Mouse (Mus musculus): ENCODE measurements around the gene Ube2e1. TPM values are rescaled to one million over a fixed set of nuclear protein-coding genes. Genes with fewer than 3 reads are reported as not detected.
"Not testable (repeated sequence)": the region's sequence is repeated elsewhere in the genome, so short reads cannot be mapped to it uniquely, and the experiment has no call there.

Ube2e1 gene
- total RNA-seq, 1 experiment, result 17.0 TPM

DNA sequence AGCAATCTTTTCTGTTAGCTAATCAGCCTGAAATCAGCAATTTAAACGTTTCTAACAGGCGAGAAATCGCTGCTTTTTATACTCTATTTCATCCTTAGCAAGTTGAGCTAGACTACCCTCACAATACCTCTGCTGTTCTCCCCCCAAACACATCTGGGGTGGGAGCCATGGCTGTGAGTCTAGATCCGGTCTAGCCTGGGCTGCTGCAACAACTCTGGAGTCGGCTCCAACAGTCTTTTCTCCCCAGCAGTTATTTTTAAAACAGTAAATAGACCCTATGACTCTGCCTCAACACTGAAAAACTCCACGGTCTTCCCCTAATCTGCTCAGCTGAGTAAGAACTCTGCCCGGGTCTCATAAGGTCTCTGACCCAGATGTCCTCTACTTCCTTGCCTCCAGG is 91.5 kb downstream of the Ube2e1 start:
- in situ Hi-C loops (cut with MboI; ENCODE audit: low sequenced_read_pairs in 2 of 2, unreplicated experiment in 2 of 2), result no loop called here
- TF ChIP-seq CHD2 (IDR thresholded peaks at IDR 0.05; ENCODE audit: low read depth, low read length) (no peak), ZC3H11A (IDR thresholded peaks at IDR 0.05; ENCODE audit: borderline replicate concordance, low read depth, low read length) (no peak), MAFK (IDR thresholded peaks at IDR 0.05; ENCODE audit: insufficient read depth, low read depth, low read length) (no peak), ZNF384 (IDR thresholded peaks at IDR 0.05; ENCODE audit: low read depth, low read length) (no peak), HCFC1 (IDR thresholded peaks at IDR 0.05; ENCODE audit: borderline replicate concordance, insufficient read depth, low read length) (no peak)
- H3K4me1 ChIP-seq (ENCODE audit: control insufficient read depth in 2 of 2, insufficient read depth in 2 of 2, low read length in 2 of 2, poor library complexity in 1 of 2), result no peaks in the 10 kb centered on the region; a peak in 1 of 4 replicates
- H3K9me3 ChIP-seq (ENCODE audit: control insufficient read depth, insufficient read depth, low read depth, low read length), result peaks cover 2% of the 10 kb centered on the region; the same call in 1 of the 2 replicates
- no peak overlapping the region for H3K9ac ChIP-seq (ENCODE audit: insufficient read depth, low read depth, low read length, poor library complexity, severe bottlenecking)
- no peaks in the 10 kb centered on the region for H3K36me3 ChIP-seq (ENCODE audit: control insufficient read depth, insufficient read depth, low read length, poor library complexity, severe bottlenecking)
- H3K27ac ChIP-seq (ENCODE audit: insufficient read depth, low read depth, low read length, poor library complexity, severe bottlenecking), result no peak overlapping the region
- no peak overlapping the region for H3K4me3 ChIP-seq (ENCODE audit: insufficient read depth in 1 of 2, low read depth in 1 of 2, low read length in 2 of 2, poor library complexity in 1 of 2, severe bottlenecking in 1 of 2)
- DNase-seq (ENCODE audit: low read depth, low spot score), result no peak

DNA sequence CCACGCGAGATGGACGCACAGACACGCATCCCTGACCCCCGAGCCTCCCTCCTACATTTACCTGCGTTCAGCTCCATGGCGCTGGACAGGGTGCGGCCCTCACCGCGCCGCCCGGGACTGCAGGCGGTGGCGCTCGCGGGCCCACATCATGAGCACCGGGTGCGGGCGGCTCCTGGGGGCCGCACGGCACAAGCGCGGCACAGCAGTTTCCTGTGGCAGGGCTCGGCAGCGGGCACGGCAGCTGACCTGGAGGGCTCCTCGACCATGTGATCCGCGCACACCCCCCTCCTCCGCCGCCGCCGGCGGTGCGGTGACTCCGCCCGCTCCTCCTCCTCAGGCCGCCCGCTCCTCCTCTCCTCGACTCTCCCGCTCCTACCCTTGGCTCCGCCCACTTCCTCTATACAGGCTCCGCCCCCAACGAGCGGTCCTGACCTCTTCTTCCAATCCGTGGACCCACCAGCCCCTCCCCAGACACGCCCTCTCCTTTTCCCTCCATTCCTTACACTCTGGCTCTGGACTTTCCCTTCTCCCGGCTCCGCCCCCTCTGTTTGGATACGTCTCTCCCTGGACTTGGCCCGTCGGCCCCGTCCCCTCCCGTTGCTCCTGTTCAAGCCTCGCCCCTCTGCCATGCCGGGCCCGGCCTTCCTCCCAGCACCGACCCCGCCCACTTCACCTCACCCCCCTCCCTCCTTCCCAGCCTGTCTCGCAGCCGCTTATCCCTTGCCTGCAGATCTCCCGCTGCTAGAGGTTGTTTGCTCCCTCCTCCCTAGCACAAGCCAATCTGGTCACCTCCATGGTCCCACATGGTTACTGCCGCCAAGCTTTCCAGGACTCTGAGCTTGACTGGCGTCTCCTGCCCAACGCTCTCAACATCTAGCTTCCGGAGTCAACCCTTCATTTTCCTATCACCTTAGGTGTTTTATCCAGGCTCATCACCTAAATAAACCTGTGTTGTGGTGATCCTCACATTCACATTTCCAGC is 92.6 kb downstream of the Ube2e1 start, which contains the start of gene Nr1d2:
TSS of gene Nr1d2 (minus strand) at position 378 of the 982 bp plus-strand sequence.
- H3K9ac ChIP-seq (ENCODE audit: insufficient read depth, low read depth, low read length, poor library complexity, severe bottlenecking), result peak within 1 kb of the TSS; percentile 87
- in situ Hi-C loops (cut with MboI; ENCODE audit: low sequenced_read_pairs in 2 of 2, unreplicated experiment in 2 of 2), result no loop called here
- H3K27ac ChIP-seq (ENCODE audit: insufficient read depth, low read depth, low read length, poor library complexity, severe bottlenecking), result peak within 1 kb of the TSS; percentile 94
- TF ChIP-seq MAFK (IDR thresholded peaks at IDR 0.05; ENCODE audit: insufficient read depth, low read depth, low read length) (no peak), ZC3H11A (IDR thresholded peaks at IDR 0.05; ENCODE audit: borderline replicate concordance, low read depth, low read length) (no peak), ZNF384 (IDR thresholded peaks at IDR 0.05; ENCODE audit: low read depth, low read length) (no peak), HCFC1 (IDR thresholded peaks at IDR 0.05; ENCODE audit: borderline replicate concordance, insufficient read depth, low read length) (no peak)
- no peaks in the 10 kb centered on the region for H3K36me3 ChIP-seq (ENCODE audit: control insufficient read depth, insufficient read depth, low read length, poor library complexity, severe bottlenecking)
- H3K4me1 ChIP-seq (ENCODE audit: control insufficient read depth in 2 of 2, insufficient read depth in 2 of 2, low read length in 2 of 2, poor library complexity in 1 of 2), result no peaks in the 10 kb centered on the region; a peak in 2 of 4 replicates
- H3K4me3 ChIP-seq (ENCODE audit: insufficient read depth in 1 of 2, low read depth in 1 of 2, low read length in 2 of 2, poor library complexity in 1 of 2, severe bottlenecking in 1 of 2), result peak within 1 kb of the TSS; percentile 83 to 87
- no peaks in the 10 kb centered on the region for H3K9me3 ChIP-seq (ENCODE audit: control insufficient read depth, insufficient read depth, low read depth, low read length)
- DNase-seq (ENCODE audit: low read depth, low spot score), result peak; percentile 100

DNA sequence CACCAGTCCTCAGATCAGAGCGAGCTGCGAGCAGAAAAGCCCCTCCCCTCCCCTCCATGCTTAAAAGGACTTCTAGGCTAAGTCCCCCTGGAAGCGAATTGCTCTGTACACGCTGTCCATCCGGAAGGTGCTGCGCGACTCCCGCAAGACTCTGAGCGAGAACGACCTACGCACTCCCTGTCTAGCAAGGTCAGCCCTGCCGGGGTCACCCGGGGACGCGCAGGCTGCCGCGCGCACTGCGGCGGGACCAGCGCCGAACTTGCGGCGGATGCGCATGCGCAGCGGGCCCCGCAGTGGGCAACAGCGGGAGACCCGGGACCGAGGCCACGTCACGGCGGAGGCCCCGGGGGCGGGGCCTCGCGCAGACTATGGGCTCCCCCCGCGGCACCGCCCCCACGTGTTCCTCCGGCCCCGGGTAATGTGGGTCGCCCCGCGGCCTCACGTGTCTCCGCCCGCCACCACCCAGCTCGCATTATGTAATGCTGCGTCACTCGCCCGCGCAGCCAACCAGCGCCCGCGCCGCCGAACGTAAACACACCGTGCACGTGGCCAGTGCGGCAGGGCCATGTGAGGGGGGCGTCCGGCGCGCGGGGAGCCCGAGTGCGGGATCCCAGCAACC is 93.4 kb downstream of the Ube2e1 start:
- DNase-seq (ENCODE audit: low read depth, low spot score), result peak; percentile 86
- Histone ChIP-seq H3K9me3 (ENCODE audit: control insufficient read depth, insufficient read depth, low read depth, low read length) (no peaks in the 10 kb centered on the region), H3K4me3 (ENCODE audit: insufficient read depth in 1 of 2, low read depth in 1 of 2, low read length in 2 of 2, poor library complexity in 1 of 2, severe bottlenecking in 1 of 2) (peak overlapping the region; percentile 83 to 87), H3K27ac (ENCODE audit: insufficient read depth, low read depth, low read length, poor library complexity, severe bottlenecking) (peak overlapping the region; percentile 94), H3K36me3 (ENCODE audit: control insufficient read depth, insufficient read depth, low read length, poor library complexity, severe bottlenecking) (no peaks in the 10 kb centered on the region), H3K4me1 (ENCODE audit: control insufficient read depth in 2 of 2, insufficient read depth in 2 of 2, low read length in 2 of 2, poor library complexity in 1 of 2) (no peaks in the 10 kb centered on the region; a peak in 2 of 4 replicates), H3K9ac (ENCODE audit: insufficient read depth, low read depth, low read length, poor library complexity, severe bottlenecking) (peak overlapping the region; percentile 87)
- in situ Hi-C loops (cut with MboI; ENCODE audit: low sequenced_read_pairs in 2 of 2, unreplicated experiment in 2 of 2), result no loop called here
- 0 out of 2 replicates have a peak, but pooled peaks have one; percentile 46 for TF ChIP-seq CHD2 (IDR thresholded peaks at IDR 0.05; ENCODE audit: low read depth, low read length)
- TF ChIP-seq ZC3H11A (IDR thresholded peaks at IDR 0.05; ENCODE audit: borderline replicate concordance, low read depth, low read length), result no peak
- 0 out of 2 replicates have a peak, but pooled peaks have one; percentile 16 for TF ChIP-seq HCFC1 (IDR thresholded peaks at IDR 0.05; ENCODE audit: borderline replicate concordance, insufficient read depth, low read length)

DNA sequence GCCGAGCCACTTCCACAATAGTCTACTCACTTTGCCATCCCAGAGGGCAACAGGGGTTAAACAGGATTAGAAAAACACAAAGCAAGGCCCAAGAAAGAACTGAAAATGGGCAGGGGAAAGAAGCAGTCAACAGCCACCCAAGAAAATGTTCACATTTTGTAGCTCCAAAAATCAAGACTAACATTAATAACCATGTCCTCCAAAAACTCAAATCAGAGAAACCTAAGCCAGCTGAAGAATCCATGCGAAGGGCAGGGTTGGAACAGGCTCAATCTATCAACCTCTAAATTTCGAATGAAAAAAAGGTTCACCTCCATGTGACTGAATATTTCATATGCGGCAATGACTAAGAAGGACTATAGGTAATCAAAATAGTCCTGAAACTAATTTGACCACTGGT is 94.3 kb downstream of the Ube2e1 start:
- H3K27ac ChIP-seq (ENCODE audit: insufficient read depth, low read depth, low read length, poor library complexity, severe bottlenecking), result no peak overlapping the region
- in situ Hi-C loops (cut with MboI; ENCODE audit: low sequenced_read_pairs in 2 of 2, unreplicated experiment in 2 of 2), result no loop called here
- TF ChIP-seq CHD2 (IDR thresholded peaks at IDR 0.05; ENCODE audit: low read depth, low read length) (no peak), ZC3H11A (IDR thresholded peaks at IDR 0.05; ENCODE audit: borderline replicate concordance, low read depth, low read length) (no peak), ZNF384 (IDR thresholded peaks at IDR 0.05; ENCODE audit: low read depth, low read length) (no peak), HCFC1 (IDR thresholded peaks at IDR 0.05; ENCODE audit: borderline replicate concordance, insufficient read depth, low read length) (no peak), MAFK (IDR thresholded peaks at IDR 0.05; ENCODE audit: insufficient read depth, low read depth, low read length) (no peak)
- no peak overlapping the region for H3K9ac ChIP-seq (ENCODE audit: insufficient read depth, low read depth, low read length, poor library complexity, severe bottlenecking)
- no peaks in the 10 kb centered on the region for H3K36me3 ChIP-seq (ENCODE audit: control insufficient read depth, insufficient read depth, low read length, poor library complexity, severe bottlenecking)
- DNase-seq (ENCODE audit: low read depth, low spot score), result no peak
- H3K9me3 ChIP-seq (ENCODE audit: control insufficient read depth, insufficient read depth, low read depth, low read length), result no peaks in the 10 kb centered on the region
- H3K4me3 ChIP-seq (ENCODE audit: insufficient read depth in 1 of 2, low read depth in 1 of 2, low read length in 2 of 2, poor library complexity in 1 of 2, severe bottlenecking in 1 of 2), result peak overlapping the region in 1 of 2 experiments; percentile 87; a peak in 2 of 4 replicates
- H3K4me1 ChIP-seq (ENCODE audit: control insufficient read depth in 2 of 2, insufficient read depth in 2 of 2, low read length in 2 of 2, poor library complexity in 1 of 2), result no peaks in the 10 kb centered on the region; a peak in 2 of 4 replicates

DNA sequence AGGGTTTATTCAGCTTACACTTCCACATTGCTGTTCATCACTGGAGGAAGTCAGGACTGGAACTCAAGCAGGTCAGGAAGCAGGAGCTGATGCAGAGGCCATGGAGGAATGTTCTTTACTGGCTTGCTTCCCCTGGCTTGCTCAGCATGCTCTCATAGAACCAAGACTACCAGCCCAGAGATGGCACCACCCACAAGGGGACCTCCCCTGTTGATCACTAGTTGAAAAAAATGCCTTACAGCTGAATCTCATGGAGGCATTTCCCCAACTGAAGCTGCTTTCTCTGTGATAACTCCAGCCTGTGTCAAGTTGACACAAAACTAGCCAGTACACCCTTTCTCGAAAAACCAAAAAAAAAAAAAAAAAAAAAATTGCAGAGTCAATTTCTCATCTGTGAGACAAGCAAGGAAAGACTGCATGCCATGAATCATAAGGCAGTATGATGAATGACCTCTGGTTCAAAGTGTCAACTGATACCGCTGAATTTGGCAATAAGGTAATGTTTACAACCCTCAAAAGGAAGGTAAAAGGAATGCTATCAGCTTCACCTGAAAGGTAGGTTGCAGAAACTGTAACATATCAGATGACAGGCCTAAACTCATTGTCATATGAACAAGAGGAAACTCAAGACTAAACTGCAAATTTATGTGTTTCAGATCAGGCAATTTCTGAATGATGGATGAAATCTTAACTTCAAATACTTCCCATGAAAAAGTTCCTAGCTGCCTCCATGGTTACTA is 95.0 kb downstream of the Ube2e1 start:
- in situ Hi-C loops (cut with MboI; ENCODE audit: low sequenced_read_pairs in 2 of 2, unreplicated experiment in 2 of 2); H3K4me1 ChIP-seq (ENCODE audit: control insufficient read depth in 2 of 2, insufficient read depth in 2 of 2, low read length in 2 of 2, poor library complexity in 1 of 2); DNase-seq (ENCODE audit: low read depth, low spot score); H3K9ac ChIP-seq (ENCODE audit: insufficient read depth, low read depth, low read length, poor library complexity, severe bottlenecking); H3K36me3 ChIP-seq (ENCODE audit: control insufficient read depth, insufficient read depth, low read length, poor library complexity, severe bottlenecking); H3K27ac ChIP-seq (ENCODE audit: insufficient read depth, low read depth, low read length, poor library complexity, severe bottlenecking); H3K9me3 ChIP-seq (ENCODE audit: control insufficient read depth, insufficient read depth, low read depth, low read length); H3K4me3 ChIP-seq (ENCODE audit: insufficient read depth in 1 of 2, low read depth in 1 of 2, low read length in 2 of 2, poor library complexity in 1 of 2, severe bottlenecking in 1 of 2): not testable (repeated sequence)
